Mouse (Mus musculus) spleen, adult 18-20 months (tissue): ENCODE measurements at regions not wholly inside any gene's neighbourhood (a gene's known extent, or its start where the extent isn't known, plus 50 kb on each side); places are given as distances from the start of the nearest gene placed in this dataset.
"Not testable (repeated sequence)": the region's sequence is repeated elsewhere in the genome, so short reads cannot be mapped to it uniquely, and the experiment has no call there.

Experiments
- DNase-seq, 2 experiments: peaks; one replicate each; pipeline ENCODE4 v3.0.0; 2022; ENCODE audit warnings: mixed read lengths in 2 of 2

DNA sequence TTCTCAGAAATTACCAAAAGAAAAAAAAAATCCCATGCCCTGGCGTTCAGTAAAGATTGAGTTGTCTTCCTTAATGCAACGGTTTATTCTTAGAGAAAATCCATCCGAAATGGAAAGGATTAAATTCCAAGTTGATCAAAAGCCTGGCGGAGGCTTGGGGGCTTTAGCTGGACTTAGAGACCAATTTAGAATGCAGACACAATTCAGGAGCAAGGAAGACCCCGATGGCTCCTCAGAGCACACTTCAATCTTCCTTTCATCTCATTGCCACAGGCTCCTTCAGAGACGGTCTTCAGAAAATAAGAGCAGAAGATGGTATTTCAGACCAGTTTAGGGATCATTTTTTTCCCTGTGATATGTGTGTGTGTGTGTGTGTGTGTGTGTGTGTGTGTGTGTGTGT, 171.8 kb downstream of the Ankrd50 start:
- DNase-seq: no peak

GRCm38 (mm10) chr3:38312121-38312520, 172.5 kb downstream of the Ankrd50 start:
- no peak for DNase-seq

GRCm38 (mm10) chr3:38299898-38300751, 184.5 kb downstream of the Ankrd50 start:
- DNase-seq: no peak

DNA sequence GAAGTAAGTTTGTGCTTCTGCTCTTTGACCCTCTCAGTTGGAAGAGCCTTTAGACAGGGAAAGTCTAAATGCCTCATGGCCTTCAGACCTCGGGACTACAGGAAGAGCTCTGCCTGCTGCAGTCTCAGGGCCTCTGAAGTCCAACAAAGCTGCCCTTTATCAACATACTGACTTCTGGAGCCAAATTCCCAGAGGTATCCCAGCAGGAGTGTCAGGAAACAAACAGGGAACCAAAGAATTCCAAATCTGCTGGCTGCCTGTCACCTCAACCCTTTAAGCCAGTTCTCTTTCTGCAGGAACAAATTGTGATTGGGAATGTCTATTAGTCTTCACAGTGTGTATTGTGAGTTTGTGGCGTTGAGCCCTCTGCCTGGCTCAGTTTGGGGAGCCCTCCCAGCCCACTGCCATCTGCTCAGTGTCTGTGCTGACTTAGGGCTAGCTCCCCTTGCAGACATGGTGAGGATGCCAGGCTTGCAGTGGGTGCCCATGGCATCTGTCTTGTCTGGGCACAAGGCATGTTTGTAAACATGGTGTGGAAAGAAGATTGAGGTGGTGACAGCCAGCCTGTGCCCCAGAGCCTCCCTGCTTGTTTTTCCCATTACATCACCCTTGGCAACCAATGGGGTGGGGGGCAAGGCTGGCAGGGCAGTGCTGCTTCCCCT, 185.3 kb downstream of the Ankrd50 start:
- DNase-seq: no peak

DNA sequence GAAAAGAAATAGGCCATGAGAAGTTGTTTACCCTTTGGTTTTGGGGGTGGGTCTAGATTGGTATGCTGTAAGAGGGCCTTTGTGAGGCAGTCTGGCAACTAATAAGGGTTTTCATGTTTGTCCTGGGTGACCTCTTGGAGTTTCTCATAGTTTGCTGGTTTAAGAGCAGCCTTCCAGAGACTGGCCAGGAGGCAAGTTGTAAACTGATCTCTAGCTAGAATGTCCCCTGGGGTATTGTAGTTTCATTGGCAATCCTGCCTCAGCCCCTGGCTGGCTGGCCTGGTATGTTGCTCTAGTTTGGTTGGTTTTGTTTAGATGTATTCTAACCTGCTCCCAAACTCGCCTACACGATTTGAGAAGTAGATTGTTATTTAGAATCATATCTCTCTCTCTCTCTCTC, 187.1 kb downstream of the Ankrd50 start:
- DNase-seq: no peak

DNA sequence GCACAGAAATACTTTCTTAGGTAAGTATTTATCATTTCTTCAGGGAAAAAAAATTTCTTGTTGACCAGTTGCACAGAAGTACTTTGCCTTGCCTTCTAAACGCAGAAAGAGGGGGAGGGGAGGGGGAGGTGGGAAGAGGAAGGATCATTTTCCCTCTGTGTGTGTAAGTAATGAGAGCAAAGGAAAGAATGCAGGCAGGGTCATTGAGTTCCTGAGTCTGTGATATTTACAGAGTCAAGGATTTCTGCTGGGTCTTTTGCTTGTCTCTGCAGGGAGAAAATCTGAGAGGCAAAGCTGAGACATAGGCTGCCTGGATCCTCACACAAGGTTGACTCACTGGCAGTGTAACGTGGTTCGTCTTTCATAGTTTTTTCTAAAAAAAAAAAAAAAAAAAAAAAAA, 195.6 kb downstream of the Ankrd50 start:
- DNase-seq: no peak

GRCm38 (mm10) chr3:38283687-38284124, 200.9 kb downstream of the Ankrd50 start:
- no peak for DNase-seq

DNA sequence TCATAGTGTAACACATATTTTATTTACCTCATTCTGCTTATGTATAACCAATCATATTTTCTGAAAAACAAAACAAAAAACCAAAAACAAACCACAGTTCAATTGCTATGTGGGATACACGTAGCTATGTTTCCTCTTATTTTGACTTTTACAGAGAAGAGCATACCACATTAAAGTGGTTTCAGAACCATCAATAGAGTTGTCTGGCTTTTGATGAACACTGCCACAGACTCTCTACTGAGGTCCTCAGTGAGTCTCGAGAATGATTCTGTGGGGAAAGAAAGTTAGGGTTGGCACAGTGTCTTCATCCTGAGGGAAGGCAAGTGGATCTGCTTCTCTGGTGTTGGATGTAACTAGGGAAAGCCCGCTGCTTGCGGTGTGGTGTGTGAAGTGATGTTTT, 201.8 kb downstream of the Ankrd50 start:
- DNase-seq: no peak

DNA sequence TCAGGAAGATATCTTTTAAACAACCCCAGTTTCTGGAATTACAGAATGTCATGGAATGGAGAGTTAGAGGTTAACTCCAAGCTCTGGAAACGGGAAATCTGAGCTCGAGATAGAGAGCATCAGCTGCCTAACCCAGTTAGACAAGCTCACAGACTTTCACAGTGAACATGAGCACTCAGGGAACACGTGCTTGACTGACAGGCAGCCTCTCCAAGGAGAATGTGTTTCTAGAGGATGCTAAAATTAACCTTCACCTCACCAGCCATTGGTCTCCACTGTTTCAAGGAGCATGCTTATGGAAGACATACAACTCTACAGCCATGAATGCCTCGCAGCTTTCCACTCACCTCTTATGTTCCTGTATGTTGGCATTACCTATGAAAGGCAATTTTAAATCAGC, 203.0 kb downstream of the Ankrd50 start:
- no peak for DNase-seq

DNA sequence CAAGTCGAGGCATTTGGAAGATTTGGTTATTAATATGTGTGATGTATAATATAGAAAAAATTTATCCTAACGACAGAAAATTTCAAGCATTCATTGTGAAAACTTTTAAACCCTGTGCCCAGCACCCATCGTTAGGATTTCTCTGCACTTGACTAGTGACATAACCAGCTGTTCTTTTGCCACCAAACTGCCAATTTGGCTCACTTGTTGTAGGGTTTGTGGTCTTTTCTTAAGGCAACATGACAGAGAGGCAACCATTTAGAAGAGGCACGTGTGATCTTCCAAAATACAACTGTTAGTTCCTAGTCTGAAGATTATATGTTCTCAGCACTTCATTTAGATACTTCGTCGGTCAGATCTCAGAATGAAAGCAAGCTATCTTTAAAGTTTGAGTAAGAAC, 203.8 kb downstream of the Ankrd50 start:
- no peak for DNase-seq

DNA sequence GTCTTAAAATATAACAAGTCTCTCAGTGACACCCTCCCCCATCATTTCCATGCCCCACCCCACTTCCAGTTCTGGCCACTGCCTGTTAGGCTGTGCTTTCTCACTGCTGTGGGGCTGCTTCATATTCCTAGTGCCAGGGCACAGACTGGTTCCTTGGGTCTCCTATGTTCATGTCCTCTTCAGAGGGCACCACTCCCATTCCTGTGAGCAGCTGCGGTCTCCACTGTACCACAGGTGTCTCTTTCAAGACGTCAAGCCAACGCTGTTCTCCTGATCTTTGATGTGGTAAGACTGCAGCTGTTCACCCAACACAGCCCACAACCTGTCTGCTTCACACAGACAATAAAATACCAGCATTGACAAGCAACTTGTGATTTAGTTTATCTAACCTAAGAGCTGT, 204.5 kb downstream of the Ankrd50 start:
- DNase-seq: no peak

DNA sequence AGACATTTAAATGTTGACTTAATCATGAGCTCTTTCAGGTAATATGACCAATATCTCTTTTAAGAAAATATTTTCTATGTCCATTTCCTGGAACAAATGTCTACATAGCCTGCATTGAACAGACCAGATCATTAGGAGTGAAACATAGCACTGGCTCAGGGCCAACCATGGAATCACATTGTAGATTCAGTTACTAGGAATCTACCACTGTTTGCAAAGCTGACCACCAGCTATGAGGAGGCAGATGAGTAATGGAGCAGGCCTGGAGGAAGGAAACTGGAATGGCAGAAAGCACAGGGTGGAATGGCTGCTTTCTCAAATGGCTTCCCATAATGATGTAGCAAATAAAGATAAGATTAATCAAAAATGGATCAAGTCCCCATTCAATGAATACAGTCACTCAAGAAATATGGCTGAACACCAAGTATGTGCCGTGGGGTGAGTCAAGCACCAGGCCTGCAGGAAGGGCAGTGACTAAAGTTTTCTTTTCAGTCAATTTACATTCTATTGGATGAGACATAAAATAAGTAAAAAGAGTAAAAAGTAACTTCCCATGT, 207.6 kb downstream of the Ankrd50 start:
- DNase-seq: no peak

- no peak for DNase-seq
These were observed 209.3 kb downstream of the Ankrd50 start for GRCm38 (mm10) chr3:38275321-38275720.

DNA sequence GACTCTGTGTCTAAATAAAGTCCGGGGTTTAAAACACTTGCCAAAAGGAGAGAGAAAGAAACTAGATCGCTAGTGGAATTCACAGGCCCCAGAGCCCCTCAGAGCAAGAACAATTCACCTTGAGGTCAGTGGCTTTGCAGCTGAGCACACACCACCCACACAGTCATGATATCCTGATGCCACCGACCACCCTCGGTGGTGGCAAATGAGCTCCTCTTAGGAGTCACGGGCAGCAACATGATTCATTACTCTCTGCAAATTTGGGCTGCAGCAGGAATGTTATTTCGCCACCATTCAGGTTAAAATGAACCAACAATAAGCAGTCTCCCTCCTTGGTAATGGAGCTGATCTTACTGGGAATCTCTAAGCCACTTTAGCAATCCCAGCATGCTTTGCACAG, 213.9 kb downstream of the Ankrd50 start:
- DNase-seq: no peak

GRCm38 (mm10) chr3:38268226-38268625, 216.4 kb downstream of the Ankrd50 start:
- no peak for DNase-seq

- DNase-seq: no peak
These were observed 221.1 kb downstream of the Ankrd50 start for GRCm38 (mm10) chr3:38263261-38264141.

GRCm38 (mm10) chr3:38261326-38262075, 223.1 kb downstream of the Ankrd50 start:
- DNase-seq: no peak

DNA sequence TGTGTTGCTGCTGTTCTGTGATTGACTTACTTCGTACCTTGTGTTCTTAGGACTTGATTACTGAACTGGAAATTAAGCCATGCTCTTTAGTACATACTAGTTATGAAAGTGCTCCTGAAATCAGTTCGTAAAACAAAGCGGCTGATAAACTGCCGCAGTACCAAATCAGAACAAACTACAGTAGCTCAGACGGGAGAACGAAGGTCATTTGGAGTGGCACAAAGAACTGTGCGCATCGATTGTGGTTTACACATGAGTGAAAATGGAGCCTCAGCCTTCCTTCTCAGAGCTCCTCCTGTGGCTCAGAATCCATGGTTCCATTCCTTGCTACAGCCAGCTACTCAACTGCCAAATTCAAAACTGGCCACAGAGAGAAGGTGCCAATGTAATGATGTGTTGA, 225.4 kb downstream of the Ankrd50 start:
- not testable (repeated sequence) for DNase-seq

GRCm38 (mm10) chr3:38257843-38258290, 226.8 kb downstream of the Ankrd50 start:
- no peak for DNase-seq

DNA sequence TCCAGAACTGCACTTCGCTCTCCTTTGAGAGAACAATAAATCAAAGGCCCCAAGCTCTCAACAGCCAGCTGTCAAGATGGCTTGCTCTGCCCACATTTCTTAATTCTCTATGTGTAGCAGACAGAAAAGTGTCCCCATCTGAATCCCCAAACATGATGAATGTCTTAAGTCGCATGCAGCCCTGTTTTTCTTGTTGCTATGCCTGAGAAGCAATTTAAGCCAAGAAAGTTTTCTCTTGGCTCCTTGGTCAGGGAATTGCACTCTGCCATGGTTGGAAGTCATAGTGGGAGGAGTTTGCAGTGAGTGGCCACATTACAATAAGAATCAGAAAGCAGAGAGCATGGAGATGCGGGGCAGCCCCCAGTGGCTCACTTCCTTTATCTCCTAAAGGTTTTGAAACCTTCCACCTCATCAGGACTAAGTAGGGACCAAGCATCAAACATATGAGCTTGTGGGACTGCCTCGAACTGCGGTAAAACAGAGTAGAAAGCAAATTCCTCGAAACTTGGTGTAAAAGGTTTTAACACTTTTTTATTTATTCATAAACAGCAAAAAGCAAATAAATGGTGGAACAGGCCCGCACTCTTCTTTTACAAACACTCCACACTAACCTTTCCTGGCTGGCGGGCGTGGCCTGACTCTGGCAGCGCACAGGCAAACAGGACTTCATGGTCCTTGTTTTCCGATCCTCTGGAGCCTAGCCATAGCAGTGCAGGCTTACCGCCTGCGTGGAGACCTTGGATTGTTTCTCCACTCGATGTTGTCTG, 227.4 kb downstream of the Ankrd50 start:
- DNase-seq: no peak

DNA sequence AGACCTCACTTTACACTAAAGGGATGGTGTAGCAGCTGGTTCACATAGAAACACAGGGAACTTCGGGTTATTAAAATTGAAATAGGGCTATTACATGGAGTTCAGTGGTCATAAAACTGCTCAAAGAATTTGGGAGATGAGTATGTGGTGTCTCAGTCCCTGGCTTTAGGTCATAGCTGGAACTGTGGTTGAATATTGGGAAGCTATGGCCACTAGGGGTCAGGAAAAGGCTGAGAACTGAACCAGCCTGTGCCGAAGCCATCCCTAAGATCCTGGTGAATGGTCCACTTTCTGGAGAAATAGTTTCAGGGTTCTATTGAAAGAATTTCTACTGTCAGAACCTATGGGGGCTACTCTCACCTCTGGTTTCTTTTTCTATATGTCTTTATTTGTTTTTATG, 229.0 kb downstream of the Ankrd50 start:
- peak in 1 of 2 experiments; percentile 9 for DNase-seq
